Mouse (Mus musculus) olfactory bulb, adult 2 months (tissue): ENCODE measurements around the gene Ggct.

Experiments
- CTCF ChIP-seq: fragments of 200-500 bp; IDR thresholded peaks from 2 replicates; pipeline ENCODE4 v1.5.1; 2012; ENCODE audit warnings: low read depth, mild to moderate bottlenecking, low read length, moderate library complexity; ENCODE audit not compliant: insufficient read depth
- POLR2A ChIP-seq: fragments of 200-500 bp; IDR thresholded peaks from 2 replicates; pipeline ENCODE4 v1.6.1; 2012; ENCODE audit warnings: mild to moderate bottlenecking, low read depth, low read length, moderate library complexity; ENCODE audit not compliant: insufficient read depth

- TF ChIP-seq CTCF (no peak), POLR2A (no peak)
These were observed 49.5 kb downstream of the Ggct start for GRCm38 (mm10) chr6:54943292-54943691.
